Mouse (Mus musculus) thymus, adult 2 months (tissue): ENCODE measurements around the gene Plxdc1.

Experiments
- CTCF ChIP-seq: fragments of 200-500 bp; IDR thresholded peaks from 2 replicates; pipeline ENCODE4 v1.5.1; 2012; ENCODE audit warnings: mild to moderate bottlenecking, control low read depth, low read length, moderate library complexity, borderline replicate concordance; ENCODE audit not compliant: control insufficient read depth, poor library complexity, insufficient read depth; ENCODE audit errors: extremely low read depth
- POLR2A ChIP-seq: fragments of 200-500 bp; IDR thresholded peaks from 2 replicates; pipeline ENCODE4 v1.6.1; 2012; ENCODE audit warnings: mild to moderate bottlenecking, low read length, control low read depth, moderate library complexity; ENCODE audit not compliant: control insufficient read depth, poor library complexity, insufficient read depth; ENCODE audit errors: extremely low read depth

DNA sequence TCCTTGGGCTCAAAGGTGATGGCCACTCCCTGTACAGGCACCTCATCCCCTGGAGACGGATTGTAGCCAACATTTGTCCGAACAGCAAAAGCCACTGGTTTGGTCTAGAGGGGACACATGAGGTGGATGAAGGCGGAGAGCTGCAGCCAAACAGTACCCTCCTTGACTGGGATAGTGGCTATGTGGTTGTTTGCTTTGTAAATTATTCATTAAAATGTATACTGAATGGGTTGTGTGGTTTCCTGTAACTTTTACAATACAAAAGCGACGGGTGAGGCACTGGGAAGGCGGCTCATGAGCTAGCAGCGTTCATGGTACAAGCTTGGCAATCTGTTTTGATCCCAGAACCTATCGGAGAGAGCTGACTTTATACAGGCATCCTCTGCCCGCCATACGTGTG, 26.6 kb upstream of the Plxdc1 start:
- TF ChIP-seq POLR2A (no peak), CTCF (no peak)
